Mouse (Mus musculus) activated CD4-positive, CD25-positive, alpha-beta regulatory T cell (primary cell): ENCODE measurements around the gene Usp29. TPM values are rescaled to one million over a fixed set of nuclear protein-coding genes. Genes with fewer than 3 reads are reported as not detected.

Experiments used
- polyA plus RNA-seq, 2 experiments: library from polyadenylated mRNA; unstranded; fragments of 100-300 nt; shearing (Covaris generic); gene quantifications; one replicate each; pipeline ENCODE4 v1.2.1; 2017

Usp29 gene
- polyA plus RNA-seq, result under 1 TPM; 0.14 to 0.41 TPM

DNA sequence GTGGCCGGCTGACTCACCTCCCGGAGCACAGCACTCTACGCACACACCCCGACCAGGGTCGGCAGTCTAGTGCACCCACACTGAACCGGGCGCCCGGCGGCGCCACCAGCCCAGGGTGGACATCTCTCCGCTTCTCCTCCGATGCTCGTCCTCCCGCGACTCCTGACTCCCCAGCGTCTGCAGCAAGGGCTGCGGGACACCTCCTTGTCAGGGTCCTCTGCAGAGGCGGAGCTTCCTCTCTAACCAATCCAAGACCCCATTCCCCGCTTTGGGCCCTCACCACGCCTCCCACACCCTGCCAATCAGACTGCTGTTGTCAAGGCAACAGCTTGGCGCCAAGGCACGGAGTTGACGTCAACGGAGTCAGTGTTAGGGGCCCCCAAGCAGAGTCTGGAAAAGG lies at the start of gene Usp29, which contains the start of gene Peg3:
Gene Usp29, plus strand, starts transcription at position 338 of the 400 bp plus-strand sequence.
Gene Peg3, minus strand, starts transcription at position 191 of the 400 bp plus-strand sequence.

GRCm38 (mm10) chr7:6696241-6697045 lies 33.9 kb upstream of the Usp29 start, which contains the start of gene Zim1:
Gene Zim1, minus strand, starts transcription at chr7:6696450.

GRCm38 (mm10) chr7:6995251-6995650 lies 264.9 kb downstream of the Usp29 start, which contains the start of gene Aurkc:
Gene Aurkc, plus strand, starts transcription at chr7:6995300.

Other genes with a start within 250 kb of the Usp29 start
- gene Olfr5, start 243.6 kb upstream of the Usp29 start, polyA plus RNA-seq, result not detected
- gene Olfr1347, start 230.8 kb upstream of the Usp29 start, polyA plus RNA-seq, result not detected
- gene Olfr1348, start 221.8 kb upstream of the Usp29 start, polyA plus RNA-seq, result not detected
- not detected for gene Olfr1349, start 207.6 kb upstream of the Usp29 start, polyA plus RNA-seq
- gene Olfr1350, start 165.7 kb upstream of the Usp29 start, polyA plus RNA-seq, result not detected
- gene Zim1, start 34.1 kb upstream of the Usp29 start, polyA plus RNA-seq, result not detected
- not detected for gene Peg3, start 147 bp upstream of the Usp29 start, polyA plus RNA-seq